Mouse (Mus musculus): ENCODE measurements at regions not wholly inside any gene's neighbourhood (a gene's known extent, or its start where the extent isn't known, plus 50 kb on each side); places are given as distances from the start of the nearest gene placed in this dataset.

DNA sequence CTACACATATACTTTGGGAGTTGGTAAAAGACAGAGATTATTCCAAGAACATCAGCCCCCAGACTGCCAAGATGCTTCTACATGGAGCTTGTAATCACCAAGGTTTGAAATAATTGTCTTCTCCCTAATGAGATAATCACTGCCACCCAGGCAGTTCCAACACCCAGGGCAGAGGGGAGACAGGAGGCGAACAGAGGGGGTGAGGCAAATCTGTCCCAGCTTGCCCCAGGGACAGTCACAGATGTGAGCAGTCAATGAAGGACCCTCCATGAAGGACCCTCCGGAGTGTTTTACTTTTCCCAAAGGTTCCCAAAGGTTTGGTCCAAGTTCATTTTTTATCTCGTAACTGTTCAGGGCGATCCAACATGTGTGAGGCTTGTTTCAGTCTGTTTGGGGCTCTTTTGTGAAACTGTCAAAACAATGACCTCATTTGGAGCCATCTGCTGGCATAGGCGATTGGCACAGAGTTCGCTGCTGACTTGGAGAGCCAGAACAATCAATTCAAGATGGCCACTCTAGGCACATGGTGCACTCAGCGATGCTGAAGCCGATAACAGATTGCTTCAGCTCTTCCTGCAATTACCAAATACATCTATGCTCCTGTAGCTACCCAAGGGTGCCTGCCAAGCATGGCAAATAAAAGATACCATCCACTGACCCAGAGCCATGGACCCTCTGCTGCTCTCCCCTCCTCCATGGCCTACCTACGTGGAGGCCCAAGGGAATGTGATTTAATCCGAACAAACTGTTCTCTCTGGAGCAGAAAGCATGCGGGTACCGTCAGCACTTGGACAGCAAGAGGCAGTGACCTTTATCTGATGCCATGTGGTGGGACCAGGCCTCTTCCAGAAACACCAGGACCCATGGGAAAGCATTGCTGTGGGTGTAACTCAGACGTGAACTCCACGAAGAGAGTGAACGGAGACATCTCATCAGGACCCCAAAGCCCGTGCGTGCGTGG, 326.9 kb downstream of the Wdr11 start:
- DNase-seq (ENCODE audit: low spot score) = no peak

DNA sequence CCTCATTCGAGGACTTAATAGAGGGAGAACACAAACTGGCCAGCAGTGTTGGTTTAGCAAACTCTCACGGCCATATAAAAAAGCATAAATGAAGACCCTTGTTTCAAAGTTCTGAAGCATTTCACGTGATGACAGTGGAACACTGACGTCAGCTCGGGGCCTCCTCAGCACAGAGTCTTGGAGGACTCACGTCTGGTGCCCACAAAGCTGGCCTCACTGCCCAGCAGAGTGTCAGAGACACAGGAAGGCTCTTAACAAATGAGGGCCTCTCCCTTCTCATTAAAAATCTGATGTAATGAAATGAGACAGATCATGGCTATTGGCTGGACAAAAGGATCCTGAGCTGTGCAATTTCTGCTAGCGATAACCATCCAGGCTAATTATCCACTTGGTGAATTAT, 330.6 kb downstream of the Wdr11 start:
- DNase-seq (ENCODE audit: low spot score) = no peak

DNA sequence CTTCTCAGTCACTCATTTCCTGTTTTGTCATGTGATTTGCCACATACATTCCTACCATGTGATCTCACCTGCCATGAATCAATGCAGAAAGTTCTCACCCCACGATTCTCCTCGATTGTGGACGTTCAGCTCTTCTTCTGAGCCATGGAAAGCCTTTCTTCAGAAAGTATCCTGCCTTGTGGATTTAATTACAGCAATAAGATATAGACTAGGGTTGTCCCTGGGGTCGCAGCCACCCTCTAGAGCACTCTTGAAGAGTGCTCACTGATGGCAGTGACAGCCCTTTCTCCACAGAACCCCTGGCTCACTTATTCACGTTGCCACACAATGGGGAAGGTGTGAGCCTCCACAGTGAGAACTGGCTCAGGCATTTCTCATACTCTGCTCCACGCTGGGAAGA, 345.1 kb downstream of the Wdr11 start:
- DNase-seq (ENCODE audit: low spot score) = no peak

DNA sequence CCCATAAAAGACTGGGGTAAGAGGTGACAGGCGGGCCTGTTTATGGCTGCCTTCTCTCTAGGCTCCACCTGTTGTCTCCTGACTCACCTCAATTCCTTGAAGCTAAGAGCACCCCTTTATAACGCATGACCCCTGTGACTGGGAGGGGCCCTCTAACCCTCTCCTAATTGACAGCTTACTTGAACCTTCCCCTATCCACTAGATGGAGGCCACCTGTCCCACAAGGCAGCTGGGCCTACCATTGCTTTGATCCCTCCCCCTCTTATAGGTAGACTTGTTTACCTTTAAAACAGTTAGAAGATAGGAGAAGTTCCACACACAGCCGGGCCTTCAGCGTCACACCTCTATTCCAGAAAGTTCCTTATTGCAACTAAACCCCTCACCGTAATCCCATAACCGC, 346.1 kb downstream of the Wdr11 start:
- DNase-seq (ENCODE audit: low spot score) = no peak

DNA sequence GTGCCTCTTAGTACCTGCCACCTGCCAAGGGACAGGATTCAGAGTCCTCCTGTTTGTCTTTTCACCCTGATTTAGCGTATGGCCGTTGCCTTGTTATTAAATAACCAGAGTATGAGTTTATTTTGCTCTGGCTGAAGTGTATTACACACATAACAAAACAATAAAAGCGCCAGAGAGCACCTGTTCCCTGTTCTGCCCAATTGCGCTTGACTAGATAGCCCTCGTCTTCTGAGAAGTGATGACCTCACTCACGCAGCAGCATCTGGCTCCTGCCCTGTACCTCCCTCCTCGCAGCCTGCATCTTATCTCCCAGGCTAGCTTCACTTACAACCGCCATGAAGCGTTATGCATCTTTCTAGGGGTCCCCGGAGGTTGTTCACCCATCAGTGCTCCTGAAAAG, 346.5 kb downstream of the Wdr11 start:
- DNase-seq (ENCODE audit: low spot score) = no peak

DNA sequence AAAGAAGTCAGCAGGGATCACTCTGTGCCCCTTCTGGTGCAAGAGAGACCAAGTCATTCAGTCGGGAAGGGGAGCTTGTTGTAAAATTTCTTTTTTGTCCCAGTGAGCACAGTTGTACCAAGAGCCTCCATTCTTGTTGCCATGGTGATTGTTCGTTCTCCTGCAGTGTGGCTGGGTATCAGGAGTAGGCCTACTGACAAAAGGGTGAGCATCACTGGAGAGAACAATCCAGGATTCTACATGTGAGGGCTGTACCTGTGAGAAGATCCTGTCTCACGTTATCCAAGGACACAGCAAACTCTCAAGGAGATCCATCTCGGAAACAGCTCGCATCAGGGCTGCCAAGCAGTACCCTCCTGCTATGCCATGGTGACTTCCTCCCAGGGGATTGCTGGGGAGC, 347.6 kb downstream of the Wdr11 start:
- DNase-seq (ENCODE audit: low spot score) = no peak

DNA sequence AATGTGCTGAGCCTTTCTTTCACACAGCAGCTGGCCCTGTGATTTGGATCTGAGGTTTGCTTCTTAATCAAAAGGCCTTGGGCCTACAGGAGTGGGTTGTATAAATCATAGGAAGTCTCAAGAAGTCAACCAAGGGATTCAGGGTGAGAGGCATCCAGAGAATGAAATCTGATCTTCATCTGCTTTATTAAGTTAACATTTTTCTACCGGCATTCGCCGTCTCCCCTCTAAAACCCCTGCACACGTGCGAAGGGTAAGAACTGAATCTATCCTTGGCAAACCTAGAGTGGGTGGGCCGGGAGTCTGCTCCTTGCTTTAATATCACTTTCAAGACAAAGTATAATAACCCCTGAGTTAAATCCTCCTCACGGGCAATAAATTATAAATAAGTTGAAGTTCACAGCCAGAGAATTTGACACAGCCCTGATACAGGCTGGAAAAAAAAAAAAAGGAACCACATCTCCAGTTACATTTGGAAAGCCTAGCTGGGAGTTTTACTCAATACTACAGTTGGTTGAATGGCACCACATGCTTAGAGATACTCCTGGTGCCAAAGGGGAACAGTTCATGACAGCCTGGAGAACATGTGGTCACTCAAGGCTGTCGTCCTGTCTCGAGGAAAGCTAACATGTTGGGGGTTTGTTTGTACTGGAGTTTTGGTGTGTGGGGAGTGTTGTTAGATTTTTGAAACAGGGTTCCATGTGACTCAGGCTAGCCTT, 349.8 kb downstream of the Wdr11 start:
- no peak for DNase-seq (ENCODE audit: low spot score)

DNA sequence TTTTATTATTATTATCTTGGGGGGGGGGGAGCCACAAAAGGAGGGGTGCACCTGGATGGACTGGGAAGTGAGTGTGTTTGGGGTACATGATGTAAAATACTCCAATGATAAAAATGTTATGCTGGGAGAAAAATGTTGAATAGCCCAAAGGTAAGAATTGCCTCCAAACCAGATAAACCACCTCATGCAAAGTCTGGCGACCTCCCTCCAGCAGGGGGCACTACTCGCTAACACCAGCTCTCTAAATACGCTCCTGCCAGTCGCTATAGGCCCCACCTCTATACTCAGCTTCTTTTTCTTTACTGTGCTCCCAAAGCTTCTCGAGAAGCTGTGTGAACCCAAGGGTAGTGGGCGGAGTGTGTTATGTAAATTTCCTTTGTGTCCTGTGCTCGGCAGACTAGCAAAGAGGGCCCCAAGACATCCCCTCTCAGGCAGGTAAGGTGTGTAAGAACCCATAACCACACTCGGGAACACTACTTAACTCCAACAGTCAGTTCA, 357.0 kb downstream of the Wdr11 start:
- DNase-seq (ENCODE audit: low spot score) = no peak

DNA sequence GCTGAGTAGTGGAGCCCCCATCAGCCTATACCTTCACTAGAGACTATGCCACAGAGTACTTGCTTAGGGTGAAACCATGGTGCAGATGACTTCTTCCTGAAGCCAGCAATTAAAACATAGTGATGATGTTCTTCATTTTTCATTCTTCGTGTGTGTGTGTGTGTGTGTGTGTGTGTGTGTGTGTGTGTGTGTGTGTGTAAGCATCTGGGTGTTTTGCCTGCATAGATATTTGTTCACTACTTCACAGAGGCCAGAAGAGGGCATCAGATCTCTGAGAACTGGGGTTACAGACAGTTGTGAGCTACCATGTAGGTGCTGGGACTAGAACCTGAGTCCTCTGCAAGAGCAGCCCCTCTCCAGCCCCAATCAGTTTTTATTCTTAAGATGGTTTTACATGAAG, 358.8 kb downstream of the Wdr11 start:
- DNase-seq (ENCODE audit: low spot score) = no peak

DNA sequence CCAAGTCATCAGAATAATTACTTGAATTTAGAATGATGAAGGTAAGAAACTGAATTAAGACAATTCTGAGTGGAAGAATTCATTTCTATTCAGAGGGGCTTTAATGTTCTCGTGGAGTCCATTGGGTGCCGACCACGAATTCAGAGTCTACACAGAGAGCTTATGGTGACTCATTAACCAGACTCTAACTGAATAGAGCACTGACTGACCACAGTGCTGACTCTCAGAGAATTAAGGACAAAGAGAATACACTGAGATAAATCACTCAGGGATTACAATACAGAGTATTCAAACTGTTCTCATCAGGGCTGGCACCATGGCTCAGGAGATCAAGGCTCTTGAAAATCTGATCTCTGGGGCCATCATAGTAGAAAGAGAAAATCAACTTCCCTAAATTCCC, 366.7 kb downstream of the Wdr11 start:
- no peak for DNase-seq (ENCODE audit: low spot score)

DNA sequence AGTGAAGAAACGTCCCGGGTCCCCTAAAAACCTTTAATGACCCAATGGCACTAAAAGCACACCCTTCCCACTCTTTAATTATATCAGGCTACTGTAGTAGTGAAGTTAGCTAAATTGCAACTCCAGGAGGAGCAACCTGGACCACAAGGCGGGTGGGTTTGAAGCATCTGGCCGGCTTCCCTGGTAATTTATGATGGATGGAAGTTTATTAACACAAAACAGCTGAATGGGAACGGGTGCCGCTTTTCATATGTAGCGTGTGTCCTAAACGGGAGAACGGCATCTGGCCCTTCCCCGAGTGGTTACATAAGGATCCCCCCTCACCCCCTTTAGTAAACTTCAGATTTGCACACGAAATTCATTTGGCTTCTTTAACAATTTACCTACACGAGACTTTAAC, 370.9 kb downstream of the Wdr11 start:
- DNase-seq (ENCODE audit: low spot score) = no peak

DNA sequence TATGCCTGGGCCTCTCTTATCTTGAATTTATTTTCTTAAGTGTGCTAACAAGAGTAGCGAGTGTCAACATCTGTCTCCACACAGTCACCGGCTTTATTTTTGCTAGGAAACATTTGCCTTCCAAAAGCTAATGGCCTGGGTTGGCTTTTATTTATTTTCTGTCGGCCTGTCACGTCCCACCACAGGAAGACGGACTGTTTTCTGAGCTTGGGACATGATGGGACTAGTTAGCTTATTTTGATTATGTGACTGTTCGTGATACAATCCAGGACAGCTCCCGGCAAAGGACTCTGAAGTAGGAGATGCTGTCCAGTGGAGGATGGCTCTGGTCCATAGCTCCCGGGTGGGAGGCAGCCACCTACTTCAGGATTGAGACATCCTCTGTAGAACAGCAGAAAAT, 372.5 kb downstream of the Wdr11 start:
- DNase-seq (ENCODE audit: low spot score) = no peak

DNA sequence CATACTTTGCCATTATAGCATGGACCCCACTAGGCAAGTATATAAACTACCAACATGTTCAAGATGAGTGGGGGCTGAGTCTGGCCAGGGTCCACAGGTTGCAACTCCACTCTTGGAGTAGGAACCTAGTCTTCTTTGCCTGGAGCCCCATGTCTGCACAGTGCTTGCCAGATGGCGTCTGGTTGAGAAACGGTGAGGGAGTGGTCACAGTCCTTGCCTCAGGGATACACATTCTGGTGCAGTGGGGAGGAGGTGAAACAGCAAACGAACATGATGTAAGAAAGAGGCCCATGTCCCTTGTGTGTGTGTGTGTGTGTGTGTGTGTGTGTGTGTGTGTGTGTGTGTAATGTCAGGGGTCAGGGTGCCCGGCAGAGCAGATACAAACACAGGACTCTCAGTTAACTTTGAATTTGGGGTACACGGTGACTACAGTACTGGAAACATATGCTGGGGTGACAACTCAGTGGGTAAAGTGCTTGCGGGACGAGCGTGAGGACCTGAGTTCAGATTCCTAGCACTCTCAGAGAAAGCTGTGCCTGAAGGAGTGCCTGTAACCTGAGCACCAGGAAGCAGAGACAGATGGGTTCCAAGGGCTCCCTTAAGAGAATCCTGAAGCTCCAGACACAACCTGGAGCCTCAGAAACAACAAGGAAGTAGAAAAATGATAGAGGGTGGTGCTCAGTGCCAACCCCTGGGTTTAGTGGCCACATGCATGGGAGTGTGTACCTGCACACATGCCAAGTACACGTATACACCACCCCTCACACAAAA, 373.8 kb downstream of the Wdr11 start:
- DNase-seq (ENCODE audit: low spot score) = peak; percentile 11

DNA sequence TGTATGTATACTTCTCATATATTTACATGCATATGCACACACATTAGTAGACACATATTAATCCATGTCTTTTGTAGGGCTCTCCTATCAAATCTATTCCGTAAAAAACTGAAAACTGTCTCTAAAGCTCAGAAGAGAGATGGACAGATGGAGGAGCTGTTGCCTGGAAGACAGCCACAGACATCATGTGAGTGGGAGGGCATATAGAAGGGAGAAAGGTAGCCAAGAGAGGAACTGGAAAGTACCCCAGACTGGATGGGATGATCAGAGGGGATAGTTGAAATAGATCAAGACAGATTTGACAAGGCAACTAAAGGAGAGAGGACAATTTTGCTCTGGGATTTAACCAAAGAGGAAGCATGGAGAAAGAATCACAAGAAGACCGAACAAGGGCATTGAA, 375.1 kb downstream of the Wdr11 start:
- no peak for DNase-seq (ENCODE audit: low spot score)

DNA sequence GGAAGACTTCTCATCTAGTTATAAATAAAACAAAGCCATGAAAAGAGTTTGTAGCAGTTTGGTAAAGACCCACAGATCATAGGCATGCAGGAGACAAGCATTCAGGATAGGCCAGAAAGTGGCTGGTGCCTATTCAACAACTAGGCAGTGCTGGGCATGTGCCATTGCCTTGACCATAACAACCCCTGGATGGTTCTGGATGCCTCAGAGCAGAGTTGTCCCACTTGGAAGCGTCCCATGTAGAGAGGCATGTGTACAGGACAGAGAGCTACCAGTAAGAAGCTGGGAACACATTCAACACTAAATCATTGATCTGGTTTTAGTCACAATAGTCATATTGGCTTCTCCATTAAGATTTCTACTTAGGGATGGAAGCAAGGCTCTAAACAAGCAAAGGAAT, 378.5 kb downstream of the Wdr11 start:
- no peak for DNase-seq (ENCODE audit: low spot score)

DNA sequence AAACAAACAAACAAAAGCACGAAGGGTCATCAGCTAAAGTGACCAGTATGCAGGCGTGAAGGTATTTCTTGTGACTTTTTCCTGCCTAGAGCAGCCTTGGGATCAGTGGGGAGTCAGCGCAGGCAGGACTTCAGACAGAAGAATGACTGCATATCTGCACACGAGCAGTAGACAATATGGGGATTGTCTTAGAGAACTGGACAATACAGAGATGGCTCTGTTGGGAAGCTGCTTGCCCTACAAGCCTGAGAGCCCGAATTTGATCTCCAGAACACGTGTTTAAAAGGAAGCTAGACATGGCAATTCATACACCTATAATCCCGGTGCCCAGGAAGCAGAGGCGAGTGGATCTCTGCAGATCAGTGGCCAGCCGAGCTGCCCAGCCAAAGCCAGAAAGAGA, 382.5 kb downstream of the Wdr11 start:
- DNase-seq (ENCODE audit: low spot score) = no peak

DNA sequence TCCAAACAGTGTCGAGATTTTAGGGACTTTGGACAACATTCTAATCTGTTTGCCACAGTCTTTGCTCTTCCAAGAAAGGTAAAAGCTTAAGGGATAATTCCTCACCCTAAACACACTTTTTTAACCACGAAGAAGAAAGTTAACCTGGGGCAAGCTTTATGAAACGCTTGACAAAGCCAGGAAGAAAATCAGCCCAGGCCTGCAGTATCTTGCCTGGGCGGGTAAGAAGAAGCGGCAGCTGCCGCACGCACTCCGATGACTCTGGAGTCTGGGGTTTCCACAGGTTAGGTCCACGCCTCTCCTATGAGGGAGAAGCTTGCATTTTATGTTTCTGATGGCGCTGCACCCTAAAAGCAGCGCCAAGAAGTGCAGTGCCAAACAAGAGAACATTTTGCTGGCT, 383.2 kb downstream of the Wdr11 start:
- no peak for DNase-seq (ENCODE audit: low spot score)

DNA sequence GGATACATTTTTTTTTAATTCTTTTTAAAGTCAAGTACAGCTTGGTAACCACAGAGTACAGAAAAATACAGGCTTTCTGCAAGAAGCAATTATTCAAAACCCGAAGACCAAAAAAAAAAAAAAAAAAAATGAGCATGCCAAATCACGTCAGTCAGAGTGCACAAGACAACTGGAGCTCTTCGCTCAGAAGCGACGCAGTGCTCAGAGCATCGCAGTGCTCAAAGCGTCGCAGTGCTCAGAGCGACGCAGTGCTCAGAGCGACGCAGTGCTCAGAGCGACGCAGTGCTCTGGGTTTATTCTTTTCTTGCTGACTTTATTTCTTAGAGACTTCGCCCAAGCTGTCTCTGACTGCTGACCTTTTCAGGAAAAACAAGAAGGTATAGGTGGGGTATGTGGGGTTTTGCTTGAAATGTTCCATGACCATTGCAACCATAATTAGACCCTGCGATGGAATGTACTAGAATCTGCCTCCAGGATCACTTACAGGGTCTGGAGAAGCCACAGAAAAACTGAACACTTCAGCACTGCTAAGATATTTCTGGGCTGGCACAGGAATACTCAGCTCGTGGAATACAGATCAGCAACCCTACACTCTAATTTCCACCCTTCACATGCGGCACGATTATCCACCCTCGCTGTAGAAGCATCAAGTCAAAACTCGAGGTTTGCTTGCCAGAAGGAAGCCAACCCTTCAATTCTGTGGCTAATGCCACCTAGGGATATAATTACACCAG, 384.3 kb downstream of the Wdr11 start:
- DNase-seq (ENCODE audit: low spot score) = no peak

DNA sequence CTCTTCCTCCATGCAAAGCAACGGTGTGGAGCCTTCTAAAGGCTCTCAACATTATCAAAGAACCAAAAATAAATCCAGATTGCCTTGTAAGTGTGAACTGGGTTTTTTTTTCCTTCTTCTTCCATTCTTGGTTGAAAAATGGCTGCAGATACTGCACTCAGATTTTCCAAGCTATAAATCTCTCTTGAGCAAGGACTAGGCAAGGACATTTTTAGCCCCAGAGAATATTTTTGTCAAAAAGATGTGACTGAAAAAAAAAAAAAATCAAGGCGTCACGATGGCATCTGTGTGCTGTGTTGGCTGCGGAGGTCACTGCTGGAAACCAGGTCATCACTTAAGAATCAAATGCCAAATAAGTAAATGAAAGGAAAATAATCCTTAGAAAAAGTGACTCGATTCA, 386.9 kb downstream of the Wdr11 start:
- no peak for DNase-seq (ENCODE audit: low spot score)

DNA sequence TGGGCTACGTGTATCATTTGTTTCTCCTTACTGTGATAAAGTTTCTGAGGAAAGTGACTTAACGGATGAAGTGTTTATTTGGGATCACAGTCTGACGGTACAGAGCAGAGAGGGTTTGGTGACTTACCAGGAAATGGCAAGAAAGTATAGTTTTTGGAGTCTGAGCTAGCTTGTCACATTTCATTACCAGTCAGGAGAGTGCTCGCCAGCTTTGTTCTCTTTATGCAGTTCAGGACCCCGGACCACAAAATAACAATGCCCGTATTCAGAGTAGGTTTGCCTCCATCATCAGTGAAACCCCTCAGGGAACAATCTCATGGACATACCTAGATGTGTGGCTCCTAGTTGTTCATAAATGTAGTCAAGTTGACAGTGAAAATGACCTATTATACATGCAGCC, 387.7 kb downstream of the Wdr11 start:
- DNase-seq (ENCODE audit: low spot score) = no peak

DNA sequence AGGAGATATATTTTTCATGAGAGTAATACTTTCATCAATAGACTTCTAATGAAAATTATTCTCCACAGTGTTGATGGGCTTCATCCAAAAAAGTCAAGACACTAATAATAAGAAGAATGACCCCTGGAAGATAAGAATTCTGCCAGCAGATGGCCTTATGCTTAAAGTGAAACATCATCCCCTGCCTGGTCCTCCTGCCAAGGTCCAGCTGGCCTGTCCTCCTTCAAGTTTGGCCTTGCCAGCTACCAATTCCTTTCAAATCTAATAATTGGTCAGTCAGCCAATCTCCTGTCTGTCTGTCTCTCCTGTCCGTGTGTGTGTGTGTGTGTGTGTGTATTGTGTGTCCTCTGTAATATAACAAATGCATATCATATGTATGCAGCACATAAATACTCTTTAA, 388.8 kb downstream of the Wdr11 start:
- DNase-seq (ENCODE audit: low spot score) = no peak

DNA sequence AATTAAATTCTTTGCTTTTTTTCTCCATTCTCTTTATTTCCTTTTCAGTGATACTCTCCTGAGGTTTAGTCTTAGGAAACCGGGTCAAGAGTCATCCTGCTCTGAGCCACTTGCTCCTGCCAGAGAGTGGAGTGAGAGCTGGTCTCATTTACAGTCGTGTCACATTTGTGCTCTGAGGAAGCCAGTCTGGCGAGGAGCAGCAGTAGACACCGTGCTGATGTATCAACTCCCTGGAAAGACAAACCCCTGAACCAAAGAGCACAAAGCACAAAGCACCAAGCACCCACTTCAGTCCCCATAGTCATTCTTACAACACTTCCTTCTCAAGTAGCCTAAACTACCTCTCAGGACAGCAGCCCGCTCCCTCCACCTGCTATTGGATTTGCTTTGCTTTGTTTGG, 390.7 kb downstream of the Wdr11 start:
- no peak for DNase-seq (ENCODE audit: low spot score)

Data from testis, postnatal 14 days (tissue).